Mouse (Mus musculus): ENCODE results near the gene Gclc. TPM values are rescaled to one million over a fixed set of nuclear protein-coding genes. Genes with fewer than 3 reads are reported as not detected.

The Gclc gene
- total and polyA plus RNA-seq, 3 experiments: 20.4 to 84.8 (median 35.7) TPM

GRCm38 (mm10) chr9:77808481-77808880 is 54.1 kb downstream of the Gclc start:
- no peak overlapping the region for H3K9ac ChIP-seq (ENCODE audit: insufficient read depth, low read depth)
- H3K4me1 ChIP-seq (ENCODE audit: control insufficient read depth in 1 of 2, insufficient read depth in 2 of 2): peaks cover 4 to 14% of the 10 kb centered on the region in 2 experiments
- H3K4me2 ChIP-seq (ENCODE audit: insufficient read depth, low read depth, poor library complexity, severe bottlenecking): no peak overlapping the region
- H3K27me3 ChIP-seq (replicated peaks): no peaks in the 10 kb centered on the region
- no peaks in the 10 kb centered on the region for H3K79me2 ChIP-seq (replicated peaks; ENCODE audit: control insufficient read depth, extremely low read depth, insufficient read depth, poor library complexity, severe bottlenecking)
- H3K36me3 ChIP-seq (replicated peaks in 1 of 2; ENCODE audit: control insufficient read depth in 1 of 2, insufficient read depth in 1 of 2, low read length in 1 of 2): no peaks in the 10 kb centered on the region
- dilution Hi-C loops (cut with MboI; ENCODE audit: extremely low pct_ligation_motif_present, extremely low pct_unique_long_range_greater_than_20kb, low sequenced_read_pairs) (no loop called here), in situ Hi-C loops (cut with MboI; ENCODE audit: low pct_ligation_motif_present, low pct_unique_long_range_greater_than_20kb, low sequenced_read_pairs) (loop anchor here (5.0 kb wide), 1 partner anchor 204 kb away; no protein-coding TSS in a partner anchor)
- H3K27ac ChIP-seq (ENCODE audit: insufficient read depth, low read depth): no peak overlapping the region
- no peak overlapping the region for H3K4me3 ChIP-seq (replicated peaks in 1 of 3; ENCODE audit: low read depth in 2 of 3, low read length in 2 of 3, poor library complexity in 1 of 3)
- TF ChIP-seq UBTF (IDR thresholded peaks at IDR 0.05; ENCODE audit: low read depth, low read length): no peak
- no peak for TF ChIP-seq CTCF (conservative IDR thresholded peaks at IDR 0.05 in 1 of 2, IDR thresholded peaks at IDR 0.05 in 1 of 2; ENCODE audit: low read depth in 2 of 2, low read length in 2 of 2)
- TF ChIP-seq JUND (conservative IDR thresholded peaks at IDR 0.05; ENCODE audit: low read depth, low read length): no peak
- no peak for TF ChIP-seq NELFE (IDR thresholded peaks at IDR 0.05; ENCODE audit: low read depth, low read length)
- no peak for TF ChIP-seq RAD21 (IDR thresholded peaks at IDR 0.05; ENCODE audit: low read depth, low read length)
- no peak for TF ChIP-seq ZC3H11A (IDR thresholded peaks at IDR 0.05; ENCODE audit: low read depth, low read length)
- TF ChIP-seq TBP (conservative IDR thresholded peaks at IDR 0.05; ENCODE audit: low read depth, low read length): no peak
- TF ChIP-seq NRF1 (IDR thresholded peaks at IDR 0.05; ENCODE audit: low read depth, low read length): no peak
- TF ChIP-seq USF1 (IDR thresholded peaks at IDR 0.05; ENCODE audit: low read depth, low read length): no peak
- TF ChIP-seq TCF12 (IDR thresholded peaks at IDR 0.05; ENCODE audit: low read depth, low read length): no peak
- no peak for TF ChIP-seq SIN3A (IDR thresholded peaks at IDR 0.05; ENCODE audit: low read length)
- TF ChIP-seq HCFC1 (IDR thresholded peaks at IDR 0.05; ENCODE audit: low read depth, low read length): no peak
- no peak for TF ChIP-seq POLR2A (IDR thresholded peaks at IDR 0.05; ENCODE audit: low read depth, low read length)
- no peak for TF ChIP-seq JUN (IDR thresholded peaks at IDR 0.05; ENCODE audit: insufficient read depth, low read depth, low read length)
- TF ChIP-seq POLR2AphosphoS2 (IDR thresholded peaks at IDR 0.05; ENCODE audit: low read depth, low read length): no peak
- no peak for TF ChIP-seq MAX (IDR thresholded peaks at IDR 0.05; ENCODE audit: low read length)
- TF ChIP-seq MYC (IDR thresholded peaks at IDR 0.05; ENCODE audit: low read depth, low read length): no peak
- TF ChIP-seq MEF2A (IDR thresholded peaks at IDR 0.05; ENCODE audit: borderline replicate concordance, low read depth, low read length): no peak
- DNase-seq (ENCODE audit: extremely low read depth): no peak
- H3K9me3 ChIP-seq (replicated peaks; ENCODE audit: low read length): no peaks in the 10 kb centered on the region

- in situ Hi-C loops (cut with MboI; ENCODE audit: low pct_ligation_motif_present, low pct_unique_long_range_greater_than_20kb, low sequenced_read_pairs) (no loop called here), dilution Hi-C loops (cut with MboI; ENCODE audit: extremely low pct_ligation_motif_present, extremely low pct_unique_long_range_greater_than_20kb, low sequenced_read_pairs) (no loop called here)
- Histone ChIP-seq H3K4me2 (ENCODE audit: insufficient read depth, low read depth, poor library complexity, severe bottlenecking) (no peak overlapping the region), H3K9me3 (replicated peaks; ENCODE audit: low read length) (no peaks in the 10 kb centered on the region), H3K9ac (ENCODE audit: insufficient read depth, low read depth) (no peak overlapping the region), H3K27ac (ENCODE audit: insufficient read depth, low read depth) (no peak overlapping the region), H3K4me3 (replicated peaks in 1 of 3; ENCODE audit: low read depth in 2 of 3, low read length in 2 of 3, poor library complexity in 1 of 3) (no peak overlapping the region), H3K27me3 (replicated peaks) (no peaks in the 10 kb centered on the region), H3K79me2 (replicated peaks; ENCODE audit: control insufficient read depth, extremely low read depth, insufficient read depth, poor library complexity, severe bottlenecking) (no peaks in the 10 kb centered on the region), H3K4me1 (ENCODE audit: control insufficient read depth in 1 of 2, insufficient read depth in 2 of 2) (peaks cover 4 to 14% of the 10 kb centered on the region in 2 experiments), H3K36me3 (replicated peaks in 1 of 2; ENCODE audit: control insufficient read depth in 1 of 2, insufficient read depth in 1 of 2, low read length in 1 of 2) (no peaks in the 10 kb centered on the region)
- no peak for DNase-seq (ENCODE audit: extremely low read depth)
- TF ChIP-seq KAT2A (IDR thresholded peaks at IDR 0.05; ENCODE audit: insufficient replicate concordance, low read length): no peak
- no peak for TF ChIP-seq TCF12 (IDR thresholded peaks at IDR 0.05; ENCODE audit: low read depth, low read length)
- no peak for TF ChIP-seq NELFE (IDR thresholded peaks at IDR 0.05; ENCODE audit: low read depth, low read length)
- no peak for TF ChIP-seq MAFK (IDR thresholded peaks at IDR 0.05; ENCODE audit: insufficient replicate concordance, low read length)
- no peak for TF ChIP-seq ZC3H11A (IDR thresholded peaks at IDR 0.05; ENCODE audit: low read depth, low read length)
- no peak for TF ChIP-seq POLR2A (IDR thresholded peaks at IDR 0.05; ENCODE audit: low read depth, low read length)
- no peak for TF ChIP-seq CHD1 (IDR thresholded peaks at IDR 0.05; ENCODE audit: low read depth, low read length)
- no peak for TF ChIP-seq MAX (IDR thresholded peaks at IDR 0.05; ENCODE audit: low read length)
- TF ChIP-seq USF1 (IDR thresholded peaks at IDR 0.05; ENCODE audit: low read depth, low read length): no peak
- TF ChIP-seq UBTF (IDR thresholded peaks at IDR 0.05; ENCODE audit: low read depth, low read length): no peak
- TF ChIP-seq E2F4 (IDR thresholded peaks at IDR 0.05; ENCODE audit: insufficient replicate concordance, low read depth, low read length): no peak
- TF ChIP-seq POLR2AphosphoS2 (IDR thresholded peaks at IDR 0.05; ENCODE audit: low read depth, low read length): no peak
Measured at GRCm38 (mm10) chr9:77818858-77819257, 64.5 kb downstream of the Gclc start.
